Mouse (Mus musculus) small intestine, adult 2 months (tissue): ENCODE data around the gene Gpr183.

ENCODE experiments used
- CTCF ChIP-seq: fragments of 200-500 bp; IDR thresholded peaks from 2 replicates; pipeline ENCODE4 v1.5.1; 2012; ENCODE audit warnings: low read depth, mild to moderate bottlenecking, control low read depth, inconsistent platforms, low read length, moderate library complexity, mixed read lengths; ENCODE audit not compliant: insufficient replicate concordance, insufficient read length; ENCODE audit errors: extremely low read depth
- POLR2A ChIP-seq: fragments of 200-500 bp; IDR thresholded peaks from 2 replicates; pipeline ENCODE4 v1.6.1; 2012; ENCODE audit warnings: low read depth, mild to moderate bottlenecking, control low read depth, inconsistent platforms, low read length, moderate library complexity

DNA sequence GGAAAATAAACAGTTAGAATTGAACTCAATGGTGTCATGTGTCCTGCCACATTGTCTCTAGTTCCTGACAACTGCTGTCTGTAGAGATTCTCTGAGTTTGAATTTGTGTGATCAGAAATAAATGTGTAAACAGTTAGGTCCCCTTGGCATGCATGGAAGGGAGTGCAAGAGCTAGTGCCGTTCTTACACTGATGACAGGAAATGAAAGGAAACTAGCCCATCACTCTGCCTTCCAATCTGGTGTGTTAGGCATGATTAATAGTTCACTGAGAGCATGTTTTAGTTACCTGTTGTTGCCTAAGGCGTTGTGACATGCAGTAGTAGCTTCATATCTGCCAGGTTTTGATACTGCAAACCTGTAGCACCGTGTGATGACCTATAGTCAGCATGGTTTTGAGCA is 17.0 kb downstream of the Gpr183 start:
- TF ChIP-seq POLR2A (no peak), CTCF (no peak)
